Mouse (Mus musculus) liver, embryonic 14.5 days (tissue): ENCODE results near the gene Serping1.

Source experiments
- CTCF ChIP-seq: IDR thresholded peaks from 2 replicates; pipeline ENCODE4 v1.5.1; 2016; ENCODE audit warnings: antibody characterized with exemption, low read depth, control low read depth
- EP300 ChIP-seq: IDR thresholded peaks from 2 replicates; pipeline ENCODE4 v1.6.1; 2016; ENCODE audit warnings: antibody characterized with exemption, low read depth

DNA sequence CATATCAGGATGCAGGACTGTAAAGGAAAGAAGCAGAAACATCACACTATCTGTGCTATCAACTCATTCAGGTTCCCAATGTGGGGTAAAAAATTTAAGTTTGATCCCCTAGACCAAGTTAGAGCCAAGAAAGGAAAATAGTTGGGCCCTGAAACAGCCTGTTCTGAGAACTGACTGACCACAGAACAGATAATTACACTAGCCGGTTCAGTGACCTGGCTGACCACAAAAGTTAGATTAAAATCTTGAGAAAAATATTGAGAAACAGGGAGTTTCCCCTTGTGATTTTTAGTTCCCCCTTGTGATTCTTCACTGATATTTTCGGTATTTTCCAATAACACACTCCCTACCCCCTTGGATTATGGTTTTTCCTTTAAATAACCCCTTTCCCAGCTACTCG is 18.6 kb upstream of the Serping1 start:
- no peak for TF ChIP-seq CTCF
- no peak for TF ChIP-seq EP300
